Mouse (Mus musculus) ovary, adult 18-20 months (tissue): ENCODE measurements at regions not wholly inside any gene's neighbourhood (a gene's known extent, or its start where the extent isn't known, plus 50 kb on each side); places are given as distances from the start of the nearest gene placed in this dataset.

Experiments
- DNase-seq: peaks from one replicate; pipeline ENCODE4 v3.0.0; 2022; ENCODE audit warnings: low spot score, mixed read lengths

DNA sequence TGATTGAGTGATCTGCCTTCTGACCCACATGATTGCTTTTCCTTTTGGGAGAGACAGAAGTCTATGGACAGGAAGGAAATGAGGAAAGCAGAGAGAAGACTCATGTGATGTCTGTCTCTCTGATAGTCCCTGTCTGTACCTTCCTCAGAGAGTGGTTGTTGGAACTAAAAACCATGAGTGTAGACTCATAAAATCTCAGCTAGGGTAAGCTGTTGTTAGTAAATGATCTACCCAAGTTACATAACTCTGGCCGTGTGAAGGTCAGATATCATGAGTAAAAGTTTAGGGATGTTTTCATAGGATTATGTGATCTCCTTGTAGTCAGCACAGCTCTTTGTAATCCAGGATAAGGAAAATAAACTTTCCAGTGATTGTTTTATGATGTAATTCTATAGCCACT lies 183.0 kb upstream of the Slc30a5 start:
- DNase-seq = no peak

DNA sequence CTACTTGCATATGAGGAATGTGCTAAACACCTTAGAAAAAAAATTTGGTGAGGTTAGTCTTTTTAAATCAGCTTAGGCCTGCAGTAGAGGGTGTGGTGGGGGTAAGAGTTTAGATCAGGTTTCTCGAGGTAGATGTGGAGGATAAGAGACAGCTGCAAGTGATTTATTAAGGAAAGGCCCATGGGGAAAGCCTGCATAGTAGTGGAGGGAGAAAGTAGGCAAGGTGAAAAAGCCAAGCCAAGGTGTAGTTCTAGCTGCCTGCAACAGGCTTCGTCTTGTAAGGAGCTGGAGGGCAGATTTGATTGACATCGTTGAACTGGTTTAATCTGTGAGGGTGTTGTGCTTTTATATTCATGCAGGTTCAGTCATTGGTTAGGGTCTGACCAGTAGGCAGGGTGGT lies 182.2 kb upstream of the Slc30a5 start:
- no peak for DNase-seq

DNA sequence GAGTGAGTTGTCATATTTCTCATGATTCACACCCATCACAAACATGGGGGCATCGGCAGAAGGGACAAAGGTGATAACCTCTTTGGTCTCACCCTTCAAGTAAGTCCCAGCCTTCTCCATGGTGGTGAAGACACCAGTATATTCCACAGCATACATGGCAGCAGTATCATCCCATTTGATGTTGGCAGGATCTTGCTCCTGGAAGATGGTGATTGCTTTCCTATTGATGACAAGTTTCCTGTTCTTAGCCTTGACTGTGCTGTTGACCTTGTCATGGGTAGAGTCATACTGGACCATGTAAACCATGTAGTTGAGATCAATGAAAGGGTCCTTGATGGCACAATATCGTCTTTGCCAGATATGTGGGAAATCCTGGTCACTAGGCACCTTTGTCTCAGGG lies 180.4 kb upstream of the Slc30a5 start:
- no peak for DNase-seq

DNA sequence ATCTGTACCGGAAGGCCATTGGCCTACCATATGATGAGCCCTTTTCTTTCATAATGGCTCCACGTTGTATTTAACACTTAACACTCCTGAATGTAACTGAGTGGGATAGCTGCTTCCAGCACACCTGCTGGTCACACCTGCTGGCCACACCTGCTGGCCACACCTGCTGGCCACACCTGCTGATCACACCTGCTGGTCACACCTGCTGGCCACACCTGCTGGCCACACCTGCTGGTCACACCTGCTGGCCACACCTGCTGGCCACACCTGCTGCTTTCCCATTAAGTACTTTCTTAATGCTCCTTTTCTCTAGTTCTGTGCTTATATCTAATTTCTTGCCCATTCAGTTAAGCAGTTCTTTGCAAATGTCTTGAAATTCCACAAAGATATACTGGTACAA lies 157.4 kb upstream of the Slc30a5 start:
- DNase-seq = no peak

DNA sequence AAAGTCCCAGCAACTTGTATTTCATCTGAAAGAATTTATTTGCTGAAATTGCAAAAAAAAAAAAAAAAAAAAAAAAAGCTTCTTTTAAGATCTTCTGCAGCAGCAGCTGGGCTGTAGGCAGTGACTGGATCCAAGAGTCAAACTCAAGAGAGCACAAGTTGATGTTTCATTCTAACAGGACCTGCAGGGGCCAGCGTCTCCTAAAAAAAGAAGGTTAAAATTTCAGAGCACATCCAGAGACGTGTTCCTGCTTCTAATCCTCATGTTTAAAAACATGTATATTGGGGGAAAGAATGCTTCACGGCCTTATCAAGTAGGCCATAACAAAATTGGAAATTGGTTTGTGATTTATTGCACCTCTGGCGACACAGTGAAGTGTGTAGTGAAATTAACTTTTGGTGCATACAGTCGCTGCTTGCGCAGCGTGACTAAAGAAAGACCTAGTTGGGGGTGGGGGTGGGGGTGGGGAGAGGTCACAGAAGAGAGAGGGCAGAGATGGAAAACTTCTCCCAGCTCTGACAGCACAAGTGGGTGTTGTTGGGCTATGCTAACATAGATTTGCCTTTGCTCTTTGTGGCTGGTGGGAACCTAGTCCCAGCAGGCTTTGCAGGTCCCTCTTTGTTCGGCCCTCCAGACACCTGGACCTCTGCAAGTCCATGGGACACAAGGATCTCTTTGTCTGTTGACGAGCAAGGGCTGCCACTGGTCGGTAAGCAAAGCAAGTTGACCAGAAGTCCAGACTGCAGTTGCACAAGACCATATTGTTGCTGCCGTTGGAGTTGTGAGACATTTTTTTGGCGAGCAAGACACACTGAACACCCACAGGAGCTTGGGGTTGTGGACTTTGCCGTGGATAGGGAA lies 155.7 kb upstream of the Slc30a5 start:
- no peak for DNase-seq

DNA sequence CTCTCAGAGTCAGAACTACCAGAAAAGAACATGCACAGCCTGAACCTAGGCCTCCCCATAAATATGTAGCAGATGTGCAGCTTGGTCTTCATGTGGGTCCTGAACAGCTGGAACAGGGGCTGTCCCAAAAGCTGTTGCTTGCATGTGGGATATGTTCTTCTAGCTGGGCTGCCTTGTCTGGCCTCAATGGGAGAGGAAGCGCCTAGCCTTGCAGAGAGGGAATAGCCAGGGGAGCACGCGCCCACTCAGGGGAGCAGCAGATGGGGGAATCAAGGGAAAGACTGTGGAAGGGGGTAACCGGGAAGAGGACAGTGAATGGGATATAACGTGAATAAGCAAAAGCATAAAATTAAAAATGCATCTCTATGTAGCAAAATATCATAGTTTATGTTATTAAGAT lies 154.9 kb upstream of the Slc30a5 start:
- no peak for DNase-seq

DNA sequence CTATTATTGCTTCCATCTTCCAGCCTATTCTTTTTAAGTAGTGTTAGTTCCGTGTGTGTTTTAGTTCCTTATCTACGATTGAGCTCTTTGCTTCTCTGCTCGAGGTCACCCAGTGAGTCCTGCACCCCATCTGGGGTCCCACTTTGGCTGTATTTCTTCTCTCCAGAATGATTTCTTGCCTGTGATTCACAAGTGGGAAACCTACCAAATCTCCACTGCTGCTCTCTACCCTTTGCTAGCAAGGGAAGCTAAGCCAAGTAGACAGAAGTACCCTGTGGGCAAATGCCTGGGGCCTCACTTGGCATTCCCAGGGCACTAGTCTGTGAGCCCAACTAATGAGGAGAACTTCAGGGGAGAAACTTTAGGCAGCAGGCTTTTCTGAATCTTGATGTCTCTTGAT lies 142.5 kb upstream of the Slc30a5 start:
- DNase-seq = peak; percentile 7

DNA sequence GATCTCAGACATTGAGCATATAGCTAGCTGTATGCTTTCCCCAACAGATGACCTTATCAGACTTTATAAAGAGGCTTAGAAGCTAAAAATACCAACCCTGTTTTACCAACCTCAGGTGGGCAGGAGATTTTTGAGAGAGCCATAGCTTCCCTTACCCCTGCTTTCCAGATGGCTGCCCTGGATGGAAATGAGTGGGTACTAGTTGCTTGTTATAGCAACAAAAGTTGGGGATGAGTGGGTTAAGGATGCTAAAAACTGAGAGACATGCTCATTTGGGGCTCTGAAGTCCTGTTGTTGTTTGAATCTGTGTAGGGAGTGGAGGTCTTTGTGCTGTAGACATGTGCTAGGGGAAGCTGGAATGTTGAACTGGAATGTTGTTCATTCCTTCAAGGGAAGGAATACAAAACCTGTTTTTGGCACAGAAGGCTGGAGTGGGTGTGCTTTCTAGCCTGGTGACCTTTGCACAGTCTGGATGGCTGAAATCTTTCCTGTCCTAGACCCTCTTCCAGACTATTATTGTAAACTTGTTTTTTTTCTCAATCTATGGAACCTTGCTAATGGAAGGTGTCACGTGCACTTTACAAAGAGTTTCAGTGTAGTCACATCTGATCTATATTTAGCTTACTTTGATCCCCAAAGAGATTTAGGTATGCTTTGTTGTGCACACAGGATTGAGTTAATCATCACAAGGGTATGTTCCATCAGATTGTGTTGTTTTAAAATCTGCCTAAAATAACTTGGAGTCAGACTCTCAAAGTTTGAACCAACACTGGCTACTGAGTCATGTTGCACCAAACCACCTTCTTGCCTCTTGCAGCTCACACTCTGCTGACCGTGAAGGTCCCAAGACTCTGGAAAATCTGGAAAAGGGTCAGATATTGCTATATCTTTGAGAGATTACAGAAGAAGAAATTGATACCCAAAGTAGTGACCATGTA lies 138.1 kb upstream of the Slc30a5 start:
- DNase-seq = no peak

DNA sequence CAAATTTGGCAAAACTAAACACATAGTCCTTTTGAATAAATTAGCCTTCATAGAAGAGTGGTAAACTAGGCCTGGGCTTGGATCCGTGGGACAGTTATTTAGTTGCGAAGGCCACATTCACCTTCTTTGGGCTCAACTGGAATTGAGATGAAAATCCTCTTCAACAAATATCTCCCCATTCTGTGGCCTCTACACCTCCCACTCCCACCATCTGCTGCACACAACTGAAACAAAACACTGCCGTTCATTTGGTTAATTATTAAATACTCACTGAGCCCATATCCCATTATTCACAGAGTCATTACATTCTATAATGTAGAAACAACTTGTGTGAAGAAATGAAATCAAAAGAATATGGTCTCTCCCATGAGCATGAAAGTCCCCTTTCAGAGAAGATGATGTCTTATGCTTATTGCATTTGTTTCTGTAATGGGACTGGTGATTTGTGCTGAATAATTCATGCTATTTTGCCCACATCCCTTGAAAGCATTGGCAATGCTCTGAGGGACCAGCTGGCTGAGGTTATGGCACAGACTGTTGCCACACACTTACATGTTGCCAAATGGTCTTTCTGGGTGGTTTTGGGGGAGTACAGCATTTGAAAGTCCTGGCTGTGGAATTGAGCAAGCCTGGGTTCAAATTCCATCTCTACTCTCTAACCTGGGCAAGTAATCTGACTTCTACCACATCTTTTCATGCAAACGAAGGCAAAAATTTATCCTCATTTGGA lies 129.7 kb upstream of the Slc30a5 start:
- no peak for DNase-seq

DNA sequence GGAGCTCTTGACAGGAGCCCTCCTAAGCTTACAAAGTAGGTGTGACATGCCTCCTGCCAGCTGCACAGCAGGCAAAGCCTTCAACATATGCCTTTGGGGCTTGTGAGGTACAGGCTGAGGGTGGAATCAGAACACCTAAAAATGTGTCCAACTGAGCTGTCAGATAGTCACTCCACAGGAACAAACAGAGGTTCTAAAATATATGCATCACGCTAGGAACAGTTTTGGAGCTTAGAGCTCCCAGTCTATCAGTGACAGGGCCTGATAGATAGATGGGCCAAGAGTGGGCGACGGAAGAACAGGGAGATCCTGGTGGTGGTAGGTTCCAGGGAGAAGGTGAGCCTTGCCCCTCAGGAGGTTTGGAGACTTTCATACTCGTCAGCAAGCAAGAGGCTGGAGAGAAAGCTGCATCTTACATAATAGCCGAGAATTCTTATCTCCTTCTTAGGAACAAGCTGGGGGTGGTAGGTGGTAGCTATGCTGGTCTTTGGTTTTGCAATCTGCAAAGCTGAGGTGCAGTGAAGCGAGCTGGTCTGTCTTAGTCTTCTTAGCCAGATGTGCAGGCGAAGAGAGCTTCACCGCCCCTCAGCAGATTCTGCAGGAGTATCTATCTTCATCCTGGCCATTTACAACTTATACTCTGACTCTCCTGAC lies 121.5 kb upstream of the Slc30a5 start:
- DNase-seq = no peak

DNA sequence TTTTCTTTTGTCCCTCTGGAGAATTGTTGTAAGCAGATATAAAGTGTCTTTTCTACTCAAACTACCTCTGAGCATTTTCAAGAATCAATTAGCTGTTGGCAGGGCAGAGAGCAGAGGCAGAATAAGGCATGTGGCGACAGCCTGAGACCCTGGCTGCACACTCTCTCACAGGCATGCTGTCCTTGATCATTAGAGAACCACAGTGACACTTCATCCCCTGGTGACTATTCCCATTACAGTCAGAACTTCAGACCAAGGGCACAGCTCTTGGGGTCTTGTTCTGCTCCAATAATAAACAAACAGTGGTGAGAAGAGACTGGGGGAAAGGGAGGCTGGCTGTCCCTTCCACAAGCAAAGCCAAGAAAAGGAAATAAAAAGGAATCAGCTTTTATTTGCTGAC lies 120.9 kb upstream of the Slc30a5 start:
- DNase-seq = no peak

DNA sequence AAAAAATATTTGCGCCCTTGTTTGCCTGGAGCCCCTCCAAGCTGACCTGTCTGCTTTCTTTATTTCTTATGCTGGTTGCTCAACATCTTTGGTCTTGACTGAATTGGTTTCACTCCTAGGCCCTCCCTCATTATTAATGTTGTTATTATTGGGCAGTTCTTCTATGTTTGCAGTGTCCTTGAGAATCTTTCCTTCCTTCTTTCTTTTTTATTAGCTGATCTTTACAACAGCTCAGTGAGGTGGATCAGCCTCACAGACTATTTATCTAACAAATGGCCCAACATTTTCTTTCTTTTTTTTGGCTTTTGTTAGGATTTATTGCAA lies 117.9 kb upstream of the Slc30a5 start:
- DNase-seq = no peak

DNA sequence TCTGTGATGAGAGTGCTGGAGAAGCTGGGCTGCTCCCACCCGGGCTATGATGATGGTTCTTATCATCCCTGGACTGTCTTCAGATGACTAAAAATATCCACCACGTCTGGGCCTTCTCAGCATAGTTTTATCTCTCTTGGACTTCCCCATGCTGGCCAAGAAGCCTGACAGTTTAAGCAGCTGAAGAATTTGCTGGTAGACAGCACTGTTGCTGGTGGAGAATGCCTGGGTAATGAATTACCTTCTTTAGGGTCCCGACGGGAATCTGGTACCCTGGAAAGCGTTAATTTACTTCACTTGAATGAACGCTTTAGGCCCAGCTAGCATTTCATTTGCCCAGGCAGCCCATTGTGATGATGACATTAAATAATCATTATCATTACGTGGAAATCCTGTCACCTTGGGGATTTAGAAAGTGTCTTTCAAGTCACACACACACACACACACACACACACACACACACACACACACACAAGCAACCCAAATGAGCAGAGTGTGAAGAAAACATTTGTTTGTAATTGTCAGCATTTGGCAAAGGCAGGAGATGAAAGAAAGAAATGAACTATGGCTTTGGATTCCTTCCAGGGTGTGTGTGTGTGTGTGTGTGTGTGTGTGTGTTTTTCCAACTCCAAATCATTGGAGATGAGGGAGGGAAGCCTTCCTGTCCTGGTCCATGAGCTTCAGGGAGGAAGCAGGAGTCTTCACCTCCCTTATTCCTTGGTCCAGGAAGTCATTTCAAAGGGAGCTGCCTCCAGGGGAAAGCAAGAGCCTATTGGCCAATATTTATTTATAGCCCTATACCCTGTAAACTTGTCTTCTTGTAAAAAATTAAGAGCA lies 117.3 kb upstream of the Slc30a5 start:
- peak; percentile 45 for DNase-seq

DNA sequence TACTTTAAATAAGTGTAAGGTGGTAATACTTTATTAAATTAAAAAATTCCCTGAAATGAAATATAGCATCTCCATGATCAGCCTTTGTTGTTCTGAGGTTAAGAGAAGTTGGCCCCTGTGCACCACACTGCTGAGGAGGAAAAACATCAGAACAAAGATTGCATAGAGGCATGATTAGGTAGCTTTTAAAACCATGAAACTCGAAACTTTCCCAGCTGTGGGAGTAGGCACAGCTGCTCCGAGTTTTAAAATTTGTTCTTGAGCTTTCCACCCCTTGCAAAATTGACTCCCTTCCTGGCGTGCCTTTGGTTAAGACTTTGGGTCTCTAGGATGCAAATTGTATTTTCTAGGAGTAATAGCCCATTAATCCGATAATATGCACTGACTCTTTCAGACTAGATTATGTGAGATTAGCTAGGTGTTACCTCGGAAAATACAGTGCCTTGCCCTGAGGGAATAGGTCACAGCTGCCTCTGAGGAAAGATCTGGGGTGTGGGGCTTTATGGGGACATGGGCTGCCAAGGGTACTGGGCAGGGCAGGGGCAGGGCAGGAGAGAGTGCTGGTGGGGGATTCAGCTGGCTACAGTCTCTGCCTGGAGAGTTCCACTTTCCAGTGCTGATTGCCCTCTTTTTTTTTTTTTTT lies 110.1 kb upstream of the Slc30a5 start:
- DNase-seq = no peak

DNA sequence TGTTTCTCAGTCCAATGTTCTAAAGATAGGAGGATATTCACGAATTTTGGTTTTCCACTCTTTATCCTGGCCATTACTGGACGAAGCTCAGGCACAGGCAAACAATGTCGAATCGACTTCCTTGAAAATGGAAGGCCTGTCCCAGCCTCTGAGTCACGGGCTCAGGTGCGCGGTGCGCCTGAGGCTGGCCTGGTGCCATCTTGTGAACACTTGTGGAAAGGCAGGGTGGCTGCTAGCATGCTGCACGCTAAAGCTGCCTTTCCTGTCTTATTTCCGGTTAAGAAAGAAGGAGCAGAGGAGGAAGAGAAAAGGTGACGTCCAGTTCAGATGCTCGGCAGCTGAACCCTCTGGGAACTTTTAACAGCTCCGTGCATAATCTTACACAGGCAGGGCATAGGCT lies 107.6 kb upstream of the Slc30a5 start:
- no peak for DNase-seq

DNA sequence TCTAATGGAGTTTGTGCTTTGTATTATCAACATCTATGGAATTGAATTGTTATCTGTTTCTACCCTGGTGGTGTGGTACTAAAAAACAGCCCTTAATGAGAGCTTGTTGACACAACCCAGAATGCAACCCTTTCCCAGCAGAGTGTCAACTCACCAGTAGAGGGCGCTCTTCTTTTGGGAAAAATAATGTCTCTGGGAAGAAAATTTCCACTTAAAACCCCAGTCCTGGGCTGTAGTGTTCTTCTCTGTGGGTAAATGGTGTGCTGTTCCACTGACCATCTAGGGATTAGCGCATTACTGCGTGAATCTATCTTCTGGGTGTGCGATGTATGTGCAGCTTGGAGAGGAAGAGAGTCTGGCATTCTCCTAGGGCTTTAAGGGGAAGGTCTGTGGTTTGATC lies 106.5 kb upstream of the Slc30a5 start:
- DNase-seq = no peak

DNA sequence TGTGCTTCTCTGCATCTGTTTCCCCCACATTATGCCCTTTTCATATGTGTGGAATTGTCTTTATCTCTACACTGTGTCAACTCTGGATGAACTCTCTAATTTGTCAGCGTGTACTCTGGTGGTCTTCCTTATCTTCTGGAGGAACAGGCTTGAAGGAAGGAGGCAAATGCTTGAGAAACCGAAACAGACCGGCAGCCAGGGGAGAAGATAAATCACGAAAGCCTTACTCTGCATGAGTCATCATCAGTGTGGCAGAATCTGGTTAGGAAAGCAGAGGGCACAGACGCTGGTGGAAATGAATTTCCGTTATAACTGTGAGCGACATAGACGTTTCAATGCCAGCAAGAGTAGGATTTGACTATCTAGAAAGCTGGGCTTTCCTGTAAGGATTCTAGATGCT lies 100.0 kb upstream of the Slc30a5 start:
- DNase-seq = peak; percentile 15

DNA sequence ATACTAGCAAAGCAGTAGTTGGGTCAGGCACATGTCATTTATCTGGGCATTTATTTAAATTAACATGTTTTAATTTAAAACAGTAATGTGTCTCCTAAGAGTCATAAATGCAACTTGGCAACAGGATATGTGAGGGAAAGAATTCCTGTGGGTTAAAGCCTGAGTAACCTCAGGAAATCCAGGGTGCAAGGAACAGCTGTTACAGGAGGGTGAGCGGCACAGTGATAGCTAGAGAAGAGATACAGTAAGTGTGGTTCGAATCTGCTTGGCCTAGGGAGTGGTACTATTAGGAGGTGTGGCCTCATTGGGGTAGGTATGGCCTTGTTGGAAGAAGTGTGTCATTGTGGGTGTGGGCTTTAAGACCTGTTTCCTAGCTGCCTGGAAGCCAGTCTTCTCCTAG lies 66.3 kb upstream of the Slc30a5 start:
- no peak for DNase-seq

DNA sequence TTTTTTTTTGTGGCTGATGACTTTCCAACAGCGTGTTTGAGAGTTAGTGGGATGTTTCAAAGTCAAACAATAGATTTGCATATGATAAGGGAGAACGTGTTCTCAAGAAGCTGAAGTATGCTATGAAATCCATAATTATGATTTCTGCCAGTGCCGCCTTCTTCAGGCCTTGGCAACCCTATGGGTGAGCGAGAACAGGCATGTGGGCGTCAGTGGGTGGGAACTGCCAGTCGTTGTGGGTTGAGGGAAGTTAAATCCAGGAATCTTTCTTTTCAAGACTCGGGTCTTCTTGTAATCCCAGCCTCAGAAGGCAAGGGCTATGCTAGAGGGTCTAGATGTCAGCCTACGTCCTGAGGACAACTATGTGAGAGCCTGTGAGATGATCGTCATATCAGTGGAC lies 60.6 kb upstream of the Slc30a5 start:
- no peak for DNase-seq

DNA sequence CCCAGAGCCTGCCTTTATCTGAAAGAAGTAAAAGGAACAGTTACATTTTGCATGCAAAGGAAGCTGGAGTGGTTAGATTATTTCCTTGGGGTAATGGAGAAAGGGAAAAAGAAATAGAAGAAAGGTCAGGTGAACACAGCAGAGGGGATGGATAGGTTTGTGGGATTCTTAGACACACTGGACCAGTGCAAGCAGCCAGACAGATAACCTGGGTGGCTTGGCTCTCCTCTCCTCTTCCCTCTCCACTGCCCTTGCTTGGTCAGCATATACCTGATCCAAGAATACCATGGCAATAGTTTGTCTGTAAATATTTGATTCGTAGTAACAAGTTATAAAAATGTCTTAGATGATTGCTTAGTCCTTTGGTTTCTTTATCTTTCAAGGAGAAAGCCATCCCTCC lies 59.9 kb upstream of the Slc30a5 start:
- no peak for DNase-seq

DNA sequence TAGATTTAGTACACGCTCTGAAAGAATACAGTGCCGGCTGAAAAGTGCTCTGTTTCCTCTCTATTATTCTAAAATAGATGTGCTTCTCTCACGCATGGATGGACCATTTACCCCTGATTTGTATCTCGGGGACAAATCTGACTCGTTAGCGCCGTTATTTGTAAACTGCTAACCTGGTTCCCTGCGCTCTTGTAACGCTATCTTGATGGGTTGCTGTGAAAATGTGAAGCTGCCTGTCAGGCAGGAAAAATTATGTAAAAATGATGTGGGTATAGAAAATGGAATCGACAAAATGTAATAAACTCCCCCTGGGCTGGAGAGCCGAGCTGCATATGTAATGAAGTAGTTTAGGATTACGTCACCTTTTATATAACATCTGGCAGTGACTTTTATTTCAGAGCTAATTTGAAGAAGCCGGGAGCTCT lies 59.4 kb upstream of the Slc30a5 start:
- no peak for DNase-seq
